Mouse (Mus musculus): ENCODE data around the gene Tmtc1. TPM values are rescaled to one million over a fixed set of nuclear protein-coding genes. Genes with fewer than 3 reads are reported as not detected.

Gene Tmtc1
- under 1 TPM in 1 of 2 experiments, not detected in 1; 0.08 TPM for polyA plus RNA-seq (2017; shearing (Covaris generic))

DNA sequence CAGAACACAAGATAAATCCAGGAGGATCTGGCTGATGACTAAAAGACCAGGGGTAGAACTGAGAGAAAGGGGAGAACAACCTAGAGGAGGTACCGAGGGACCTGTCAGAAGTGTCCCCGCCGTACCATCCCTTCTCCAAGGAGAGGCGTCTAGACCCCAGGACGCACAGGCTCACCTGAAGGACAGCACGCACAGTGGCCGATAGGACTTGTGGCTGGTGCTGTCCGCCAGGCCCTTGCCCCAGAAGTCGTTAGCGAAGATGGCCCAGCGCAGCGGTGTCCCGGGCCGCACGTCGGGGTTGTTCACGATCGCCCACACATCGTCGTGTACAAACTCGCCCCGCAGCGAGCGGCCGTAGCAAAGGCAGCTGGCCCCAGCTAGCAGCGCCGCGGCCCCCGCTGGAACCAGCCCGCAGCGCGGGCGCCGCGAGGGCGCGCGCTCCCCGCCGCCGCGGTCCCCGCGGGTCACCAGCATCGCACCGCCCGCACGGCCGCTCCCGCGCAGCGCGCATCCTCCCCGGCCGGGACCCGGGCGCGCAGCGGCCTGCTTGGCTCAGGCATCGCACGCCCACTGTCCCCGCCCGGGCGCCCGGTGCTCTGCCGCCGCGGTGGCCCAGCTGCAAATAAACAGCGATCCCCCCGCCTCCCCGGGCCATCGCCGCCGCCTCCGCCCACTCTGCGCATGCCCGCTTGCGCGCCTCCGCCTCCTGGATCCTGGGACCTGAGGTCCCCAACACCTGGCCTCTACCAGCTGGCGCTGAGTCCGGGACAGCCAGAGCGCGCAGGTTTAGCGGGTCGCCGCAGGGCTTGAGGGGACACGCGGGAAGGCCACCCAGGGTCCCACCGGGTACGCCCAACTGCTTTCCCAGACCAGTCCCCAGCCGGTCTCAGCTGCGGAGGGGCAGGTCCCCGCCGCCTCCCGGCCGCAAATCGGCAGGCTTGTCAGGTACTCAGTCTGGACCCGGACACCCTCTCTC is at the start of gene Tmtc1:
TSS of gene Tmtc1 (minus strand) at position 664 of the 976 bp plus-strand sequence.
- no peak for ATAC-seq

DNA sequence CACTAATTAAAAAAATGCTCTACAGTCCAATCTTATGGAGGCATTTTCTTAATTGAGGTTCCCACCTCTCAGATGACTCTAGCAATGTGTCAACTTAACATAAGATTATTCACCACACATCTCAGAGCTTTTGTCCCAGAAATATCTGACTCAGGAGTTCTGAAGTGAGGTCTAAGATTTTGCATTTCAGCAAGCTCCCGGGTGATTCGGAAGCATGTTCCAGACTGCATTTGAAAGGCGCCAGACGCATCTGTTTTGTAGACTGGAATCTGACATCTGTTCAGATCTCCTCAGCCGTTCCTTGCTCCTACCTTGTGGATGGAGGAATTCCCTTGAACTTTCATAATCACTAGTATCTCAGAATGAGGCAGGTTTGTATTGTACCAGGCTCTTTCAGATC is 47.7 kb upstream of the Tmtc1 start:
- no peak for ATAC-seq

DNA sequence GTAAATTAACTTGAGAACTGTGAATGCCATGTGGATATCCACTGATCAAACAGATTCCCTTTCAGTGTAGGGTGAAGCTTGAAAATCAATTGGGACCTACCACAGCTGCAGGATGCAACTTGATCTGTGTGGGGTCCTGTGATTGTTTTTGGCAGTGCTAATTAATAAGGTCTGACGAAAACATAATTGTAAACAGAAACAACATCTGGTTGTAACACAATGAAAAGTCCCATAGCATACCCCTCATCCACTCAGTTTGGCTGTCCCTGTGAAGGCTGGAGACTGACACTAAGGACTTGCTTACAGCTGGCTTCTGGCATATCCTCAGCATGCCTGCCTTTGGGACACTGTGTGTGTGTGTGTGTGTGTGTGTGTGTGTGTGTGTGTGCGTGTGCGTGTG is 42.6 kb upstream of the Tmtc1 start:
- no peak for ATAC-seq

DNA sequence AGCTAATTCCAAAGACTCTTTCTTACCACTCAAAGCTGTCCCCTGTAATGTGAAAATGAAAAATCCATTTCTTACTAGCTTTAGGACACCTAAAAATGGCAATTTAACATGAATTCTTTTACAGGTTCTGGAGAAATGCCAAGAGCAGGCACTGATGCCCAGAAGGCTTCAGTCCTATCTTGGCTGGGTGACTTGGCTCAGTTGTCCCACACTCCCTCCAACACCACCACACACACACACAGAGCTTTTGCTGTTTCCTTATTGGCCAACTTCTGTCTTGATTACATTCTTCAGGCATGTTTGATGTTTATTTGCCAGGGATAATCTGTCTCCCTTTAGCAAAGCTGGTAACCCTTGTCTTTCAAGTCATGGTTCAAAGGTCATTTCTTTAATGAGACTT is 37.7 kb upstream of the Tmtc1 start:
- ATAC-seq = no peak

DNA sequence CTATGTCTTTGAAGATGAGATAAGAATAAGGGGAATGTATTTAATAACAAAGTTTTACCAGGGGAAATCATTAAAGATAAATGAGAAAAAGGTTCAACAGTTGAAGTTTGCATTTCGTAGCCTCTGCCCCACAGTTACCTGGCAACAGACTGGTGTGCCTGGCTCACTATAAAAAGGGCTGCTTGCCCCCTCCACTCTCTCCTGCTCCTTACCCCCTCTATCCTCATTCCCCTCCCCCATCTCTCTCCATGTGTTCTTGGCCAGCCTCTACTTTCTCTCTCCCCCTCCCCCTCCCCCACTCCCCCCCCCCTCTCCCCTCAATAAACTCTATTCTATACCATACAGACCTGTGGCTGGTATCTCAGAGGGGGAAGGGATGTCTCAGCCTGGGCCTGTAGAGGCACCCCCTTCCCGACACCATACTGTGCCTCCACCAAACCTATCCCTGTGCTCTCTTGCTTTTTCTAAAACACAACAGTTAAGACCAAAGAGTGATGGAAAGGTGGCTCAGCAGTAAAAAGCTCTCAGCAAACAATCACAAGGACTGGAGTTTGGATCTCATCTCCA is 35.6 kb upstream of the Tmtc1 start:
- ATAC-seq = no peak

DNA sequence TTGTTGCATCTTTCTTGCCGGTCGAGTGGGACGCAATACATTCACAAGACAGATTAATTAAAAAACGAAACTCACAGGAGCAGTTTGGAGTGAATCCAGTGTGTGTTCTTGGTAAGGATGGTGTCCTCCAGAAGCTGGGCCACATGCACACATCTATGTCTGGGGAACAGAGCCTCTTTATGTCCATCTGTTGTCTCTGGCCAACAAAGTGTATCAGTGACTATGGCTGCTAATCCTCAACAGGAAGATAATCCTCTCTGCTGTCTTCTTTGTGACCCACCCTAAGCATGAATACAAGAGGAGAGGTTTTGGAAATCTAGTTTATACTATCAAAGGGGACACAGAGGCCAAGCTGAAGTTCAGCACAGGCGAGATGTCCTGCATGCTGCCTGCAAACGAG is 34.2 kb upstream of the Tmtc1 start:
- ATAC-seq = no peak

DNA sequence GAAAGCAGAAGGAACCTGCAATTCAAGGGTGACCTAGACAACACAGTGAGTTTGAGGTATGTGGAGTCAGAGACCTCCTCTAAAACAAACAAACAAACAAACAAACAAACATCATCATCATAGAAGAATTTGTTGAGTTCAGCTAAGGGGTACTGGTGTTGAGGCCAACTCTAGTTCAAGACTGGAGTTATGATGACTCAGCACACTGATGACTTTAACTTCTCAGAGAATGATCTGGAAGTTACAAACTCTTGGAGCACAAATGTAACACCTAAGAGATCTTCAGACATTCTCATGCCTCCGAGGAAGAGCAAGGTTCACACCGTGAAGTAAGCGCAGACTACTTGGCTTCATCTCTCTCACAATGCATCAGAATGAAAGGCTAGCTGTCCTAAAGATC is 28.1 kb upstream of the Tmtc1 start:
- no peak for ATAC-seq

DNA sequence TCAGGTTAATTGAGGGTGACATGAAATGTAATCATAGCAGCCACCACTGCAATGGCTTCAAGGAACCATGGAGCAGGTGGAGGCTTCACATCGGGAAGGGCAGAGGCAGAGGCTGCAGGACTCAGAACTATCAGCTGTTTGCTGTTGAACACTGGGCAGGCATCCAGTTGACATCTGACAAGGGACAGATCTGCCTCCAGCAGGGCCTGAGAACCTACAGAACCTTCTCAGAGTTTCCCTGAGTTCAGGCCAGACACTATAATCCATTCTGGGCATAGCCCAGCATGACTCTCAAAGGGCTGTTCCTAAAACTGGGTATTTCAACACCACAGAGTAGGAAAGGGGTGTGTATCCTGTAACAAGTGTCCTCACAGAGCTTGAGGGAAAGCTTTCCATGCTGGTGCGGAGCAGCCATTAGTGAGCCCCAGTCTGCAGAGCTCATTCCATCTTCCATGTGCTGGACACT is 23.8 kb upstream of the Tmtc1 start:
- ATAC-seq = no peak

DNA sequence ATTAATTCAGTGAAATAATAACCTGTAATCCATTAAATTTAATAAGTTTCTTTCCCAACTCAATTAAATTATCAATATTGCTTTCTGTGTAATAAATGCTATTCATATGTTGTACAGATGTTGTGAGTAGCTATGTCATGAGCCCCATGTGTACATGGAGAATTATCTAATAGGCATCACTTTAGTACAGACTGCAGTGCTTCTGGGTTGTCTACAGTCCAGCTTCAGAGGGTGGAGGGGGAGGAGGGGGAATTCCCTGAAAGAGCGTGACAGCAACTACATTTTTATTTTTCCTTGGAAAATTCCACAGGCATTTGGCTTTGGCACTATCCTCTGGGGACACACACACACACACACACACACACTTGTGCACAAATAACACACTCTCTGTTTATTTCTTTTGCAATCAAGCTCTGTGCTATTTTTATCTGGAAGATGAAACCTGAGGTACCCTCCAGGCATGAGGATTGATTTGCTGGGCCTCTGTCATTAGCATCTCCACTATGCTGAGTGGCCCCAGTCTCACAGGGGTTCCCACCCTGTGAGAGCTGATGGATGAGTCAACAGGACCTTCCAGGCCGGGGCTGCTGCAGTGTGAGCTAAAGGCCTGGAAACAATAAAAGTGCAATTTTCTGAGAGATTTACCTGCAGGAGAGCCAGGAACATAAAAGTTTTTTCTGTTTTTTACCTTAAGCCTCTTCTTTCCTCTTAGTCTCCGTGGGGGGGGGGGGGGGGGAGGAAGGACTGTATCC is 23.2 kb upstream of the Tmtc1 start:
- no peak for ATAC-seq

DNA sequence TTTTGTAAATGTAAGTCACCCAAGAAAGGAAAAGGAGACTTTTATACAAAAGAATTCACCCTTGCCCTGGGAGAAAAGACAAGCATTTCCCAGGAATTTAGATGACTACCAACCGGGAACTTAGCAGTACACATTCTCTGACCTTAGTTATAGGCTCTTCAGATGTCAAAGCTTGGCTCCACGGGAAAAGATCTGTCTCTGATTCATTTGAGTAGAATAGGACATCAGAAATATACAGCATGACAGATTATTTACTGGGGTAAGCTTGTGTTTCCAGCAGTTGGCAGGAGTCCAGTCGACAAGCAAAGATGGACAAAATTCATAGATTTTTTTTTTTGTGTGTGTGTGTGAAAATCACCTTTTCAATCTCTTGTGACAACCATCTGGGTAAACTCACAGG is 15.4 kb upstream of the Tmtc1 start:
- no peak for ATAC-seq

DNA sequence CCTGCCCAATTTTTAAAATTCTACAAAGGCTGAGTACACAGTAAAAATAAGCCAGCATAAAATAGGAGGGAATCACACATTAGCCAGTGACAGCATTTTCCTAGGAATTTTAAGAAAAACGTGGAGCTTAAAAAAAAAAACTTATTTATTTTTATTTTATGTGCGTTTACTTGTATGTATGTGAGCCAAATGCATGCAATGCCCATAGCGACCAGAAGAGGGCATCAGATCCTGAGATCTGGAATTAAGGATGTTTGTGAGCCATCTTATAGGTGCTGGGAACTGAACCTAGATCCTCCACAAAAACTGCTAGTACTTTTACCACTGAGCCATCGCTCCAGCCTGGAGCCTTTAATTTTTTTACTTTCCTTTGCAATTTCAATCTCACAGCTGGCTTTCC is 11.3 kb upstream of the Tmtc1 start:
- ATAC-seq = no peak

DNA sequence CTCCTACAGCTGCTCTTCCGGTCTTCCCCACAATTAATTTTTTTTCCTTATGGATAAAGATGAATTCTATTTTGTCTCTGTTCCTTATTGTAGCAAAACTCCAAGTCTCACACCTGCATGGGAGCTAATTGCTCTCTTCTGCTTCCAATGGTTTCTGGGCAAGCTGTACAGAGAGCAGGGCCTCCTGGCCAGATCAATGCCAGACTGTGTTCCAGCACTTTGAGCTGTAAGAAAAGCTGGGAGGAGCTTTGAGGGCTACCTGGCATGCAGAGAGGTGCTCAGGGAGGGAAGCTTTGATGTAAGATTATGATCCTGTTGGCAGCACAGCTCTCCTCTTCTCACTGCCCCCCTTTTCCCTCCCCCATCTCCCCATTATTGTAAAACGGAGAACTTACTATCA is 10.6 kb upstream of the Tmtc1 start:
- no peak for ATAC-seq

DNA sequence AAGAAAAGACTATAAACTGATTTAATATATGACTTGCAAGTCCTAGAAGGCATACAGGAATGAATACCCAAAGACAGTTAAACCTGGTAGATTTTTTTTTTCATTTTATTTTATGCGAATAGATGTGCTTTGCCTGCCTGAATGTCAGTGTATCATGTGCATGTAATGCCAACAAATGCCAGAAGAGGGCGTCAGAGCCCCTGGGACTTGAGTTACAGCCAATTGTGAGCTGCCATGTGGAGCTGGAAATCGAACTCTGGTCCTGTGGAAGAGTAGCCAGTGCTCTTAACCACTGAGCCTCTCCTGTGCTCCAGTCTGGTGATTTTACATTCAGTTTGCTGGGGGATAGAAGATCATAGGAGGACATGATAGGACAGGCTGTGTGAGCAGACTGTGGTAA is 4.0 kb upstream of the Tmtc1 start:
- ATAC-seq = no peak

DNA sequence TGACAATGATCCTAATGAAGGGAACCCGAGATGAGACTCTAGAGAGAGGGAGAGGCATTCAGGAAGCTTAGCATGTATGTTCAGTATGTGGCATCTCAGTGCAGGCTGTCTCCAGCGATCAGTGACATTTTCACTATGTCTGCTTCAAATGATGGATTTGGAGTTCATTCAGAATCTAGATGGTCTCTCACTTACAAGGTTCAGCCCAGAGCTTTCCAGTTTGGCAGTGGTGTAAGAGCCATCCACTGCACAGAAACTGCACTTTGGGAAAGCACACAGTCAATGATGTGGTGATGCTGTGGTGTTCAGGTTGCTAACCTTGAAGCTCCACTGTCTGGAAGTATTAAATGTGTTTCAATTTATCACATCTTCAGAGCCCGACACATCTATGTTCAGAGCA is 1.9 kb upstream of the Tmtc1 start:
- no peak for ATAC-seq

DNA sequence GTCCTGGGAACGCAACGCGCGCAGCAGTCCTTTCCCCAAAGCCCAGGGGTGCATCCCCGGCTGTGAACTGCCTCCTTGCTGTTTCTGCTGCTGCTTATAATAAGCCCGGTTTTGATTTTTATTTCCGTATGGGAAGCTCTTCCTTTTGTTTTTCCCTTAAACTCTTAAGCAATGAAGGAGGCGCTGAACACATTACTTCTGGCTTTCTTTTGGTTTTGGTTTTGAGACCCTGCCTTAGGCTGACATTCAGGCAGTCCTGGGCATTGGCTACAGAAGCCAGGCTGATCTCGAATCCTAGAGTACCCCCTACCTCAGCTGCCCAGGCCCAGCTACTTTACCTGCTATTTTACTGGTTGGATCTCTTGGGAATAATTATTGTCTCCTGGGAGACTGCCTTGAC is 607 bp upstream of the Tmtc1 start:
- ATAC-seq = no peak

DNA sequence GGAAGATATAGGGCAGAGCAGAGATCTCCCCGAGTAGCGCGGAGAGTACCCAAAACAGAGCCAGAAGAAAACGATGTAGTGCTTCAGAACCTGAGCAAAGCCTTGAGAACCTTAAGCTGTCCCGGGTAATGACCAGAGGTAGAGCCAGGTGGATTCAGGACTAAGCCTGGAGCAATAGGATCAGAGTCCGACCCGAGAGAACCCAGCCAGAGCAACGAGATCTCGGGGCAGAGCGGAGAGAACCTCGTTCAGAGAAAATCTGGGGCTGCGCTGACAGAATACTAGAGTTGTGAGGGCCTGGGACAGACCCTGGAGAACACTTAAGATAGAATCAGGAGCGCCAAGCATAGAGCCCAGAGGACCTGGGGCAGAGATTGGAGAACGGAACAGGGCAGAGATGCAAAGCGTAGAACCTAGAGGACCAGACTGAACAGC is 881 bp downstream of the Tmtc1 start:
- no peak for ATAC-seq

DNA sequence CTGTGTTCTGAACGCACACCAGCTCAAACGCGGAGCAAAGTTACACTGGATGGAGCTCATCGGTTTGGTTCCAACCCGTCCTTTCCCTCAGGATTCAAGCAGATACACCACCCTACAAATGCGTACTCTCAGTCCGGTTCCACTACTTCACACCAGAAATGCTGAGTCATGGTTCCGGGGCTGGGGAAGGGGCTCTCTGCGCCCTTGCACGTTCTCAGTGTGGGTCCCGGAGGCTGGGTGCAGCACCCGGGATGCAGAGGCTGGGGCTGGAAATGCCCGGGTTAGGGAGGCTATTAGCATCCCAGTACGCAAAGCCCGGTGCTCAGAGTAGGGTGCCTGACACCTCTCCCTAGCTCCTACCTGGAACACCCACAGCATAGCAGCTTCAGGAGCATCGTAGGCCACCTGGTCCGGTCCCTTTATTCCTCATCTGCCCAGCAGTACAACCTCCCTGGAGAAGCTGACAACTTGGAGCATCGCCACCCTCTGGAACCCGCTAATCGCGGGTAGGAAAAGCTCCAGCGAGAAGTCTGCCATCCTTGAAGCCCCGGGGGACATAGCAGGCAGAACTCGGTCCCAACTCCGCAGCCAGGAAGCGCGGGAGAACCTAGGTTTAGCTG is 1.4 kb downstream of the Tmtc1 start:
- ATAC-seq = no peak

DNA sequence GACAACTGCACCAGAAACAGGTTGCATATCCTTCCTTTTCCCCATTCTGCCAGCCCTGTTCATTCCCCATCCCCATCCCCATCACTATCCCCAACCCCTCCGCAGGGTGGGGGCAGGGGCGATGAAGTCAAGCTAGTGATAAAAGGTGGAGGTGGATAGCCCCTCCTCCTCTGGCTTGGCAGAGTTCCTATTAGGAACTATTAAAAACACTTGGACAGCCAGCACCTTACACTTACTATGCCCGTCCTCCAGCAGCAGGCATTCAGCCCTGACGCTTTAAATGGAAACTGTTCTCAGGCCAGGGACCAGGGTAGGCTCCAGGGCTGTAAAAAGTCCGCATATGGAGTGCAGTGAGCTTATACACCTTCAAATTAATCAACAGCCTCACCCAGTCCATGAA is 2.3 kb downstream of the Tmtc1 start:
- ATAC-seq = no peak

DNA sequence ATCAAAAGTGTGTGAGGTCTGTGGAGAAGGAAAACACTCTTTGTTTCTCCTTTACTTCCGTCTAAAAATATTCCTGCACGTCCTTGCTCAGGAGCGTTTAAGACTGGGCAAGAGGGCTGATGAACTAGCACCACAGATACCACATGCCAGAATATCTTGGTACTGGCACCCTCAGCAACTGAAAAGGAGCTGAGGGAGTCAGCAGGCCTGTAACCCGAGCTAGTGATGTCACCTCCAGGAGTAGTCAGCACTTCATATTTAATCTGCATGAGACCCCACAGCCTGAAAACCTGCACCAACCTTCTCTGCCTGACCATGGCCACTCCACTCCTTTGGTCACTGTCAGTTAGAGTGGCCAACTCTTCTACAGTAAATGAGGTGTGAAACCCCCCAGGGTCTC is 5.1 kb downstream of the Tmtc1 start:
- ATAC-seq = no peak

DNA sequence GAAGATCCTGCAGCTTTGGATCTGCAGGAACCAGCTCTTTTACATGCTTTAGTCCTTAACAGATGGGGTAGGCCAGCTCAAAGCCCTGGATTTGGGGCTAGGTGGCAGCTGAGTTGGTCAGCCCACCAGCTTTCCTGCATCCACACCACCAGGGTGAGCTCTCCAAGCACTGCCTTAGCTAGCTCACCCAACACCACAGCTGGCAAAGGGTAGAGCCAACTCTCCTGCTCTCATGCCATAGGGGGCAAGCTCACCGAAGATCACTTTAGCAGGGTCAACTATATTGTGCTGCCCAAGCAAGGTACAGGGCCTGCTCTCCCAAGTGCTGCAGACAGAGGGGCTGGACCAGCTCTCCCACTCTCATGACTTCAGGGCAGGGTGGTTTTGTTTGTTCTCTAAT is 6.6 kb downstream of the Tmtc1 start:
- ATAC-seq = no peak

DNA sequence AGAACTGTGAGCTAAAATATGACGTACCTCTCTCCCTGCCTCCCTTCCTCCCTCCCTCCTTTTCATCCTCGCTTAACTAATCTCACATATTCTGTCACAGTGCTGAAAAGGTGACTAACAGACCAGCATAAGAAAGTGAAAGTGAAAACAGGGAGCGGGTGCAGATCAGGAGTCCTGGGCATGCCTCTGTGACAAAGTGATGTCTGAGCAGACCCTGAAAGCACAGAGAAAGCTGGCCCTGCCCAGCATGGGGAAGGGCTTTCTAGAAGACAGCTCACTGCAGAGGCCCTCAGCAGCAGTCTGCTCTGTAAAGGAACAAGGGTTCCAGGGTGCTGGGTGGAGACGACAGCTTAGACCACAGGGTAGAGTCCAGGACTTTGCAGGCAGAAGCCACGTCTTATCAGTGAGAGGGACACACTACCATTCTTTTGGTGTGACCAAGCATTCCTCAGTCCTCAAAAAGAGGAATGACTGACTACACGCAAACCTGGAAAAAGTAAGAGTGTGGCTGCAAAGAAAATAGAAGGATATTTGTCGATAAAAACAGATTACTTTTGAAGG is 7.7 kb downstream of the Tmtc1 start:
- peak; percentile 92 for ATAC-seq

DNA sequence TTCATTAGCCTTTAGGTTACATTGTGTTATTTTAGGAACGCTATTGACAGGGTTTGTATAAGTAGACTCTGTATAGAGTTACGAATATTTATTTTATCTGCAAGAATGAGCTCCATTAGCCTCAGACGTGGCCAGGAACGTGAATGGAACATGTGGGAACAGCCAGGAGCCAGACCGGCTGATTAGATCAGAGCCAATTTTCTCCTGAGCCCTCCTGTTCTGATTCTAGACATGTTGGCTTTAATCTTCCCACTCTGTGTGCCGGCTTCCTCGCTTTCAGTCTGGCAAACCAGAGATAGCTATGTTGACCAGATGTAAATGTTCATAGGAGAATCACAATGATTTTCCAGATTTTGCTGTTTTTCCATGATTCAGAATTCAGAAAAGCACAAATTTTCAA is 22.6 kb downstream of the Tmtc1 start:
- no peak for ATAC-seq

DNA sequence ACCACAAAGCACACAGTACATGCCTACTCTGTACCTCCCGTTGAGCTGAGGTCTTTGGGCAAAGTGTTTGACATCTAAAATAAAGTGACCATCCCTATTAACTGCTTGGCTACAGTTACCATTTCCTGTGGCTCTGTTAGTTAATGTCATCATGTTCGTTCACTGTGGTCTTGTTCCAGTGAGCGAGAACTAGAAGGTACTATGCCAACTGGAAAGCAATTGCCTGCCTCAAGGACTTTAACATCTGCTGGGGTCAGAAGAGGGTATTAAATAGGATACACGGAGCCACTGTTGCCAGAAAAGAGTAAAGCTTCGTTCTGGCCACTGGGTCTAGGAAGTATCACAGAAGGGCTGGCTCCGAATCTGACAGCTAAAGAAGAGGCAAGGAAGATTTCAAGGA is 23.8 kb downstream of the Tmtc1 start:
- no peak for ATAC-seq

All from activated CD4-positive, CD25-positive, alpha-beta regulatory T cell, adult 4 months (primary cell).